Mouse (Mus musculus): ENCODE measurements at regions not wholly inside any gene's neighbourhood (a gene's known extent, or its start where the extent isn't known, plus 50 kb on each side); places are given as distances from the start of the nearest gene placed in this dataset.

DNA sequence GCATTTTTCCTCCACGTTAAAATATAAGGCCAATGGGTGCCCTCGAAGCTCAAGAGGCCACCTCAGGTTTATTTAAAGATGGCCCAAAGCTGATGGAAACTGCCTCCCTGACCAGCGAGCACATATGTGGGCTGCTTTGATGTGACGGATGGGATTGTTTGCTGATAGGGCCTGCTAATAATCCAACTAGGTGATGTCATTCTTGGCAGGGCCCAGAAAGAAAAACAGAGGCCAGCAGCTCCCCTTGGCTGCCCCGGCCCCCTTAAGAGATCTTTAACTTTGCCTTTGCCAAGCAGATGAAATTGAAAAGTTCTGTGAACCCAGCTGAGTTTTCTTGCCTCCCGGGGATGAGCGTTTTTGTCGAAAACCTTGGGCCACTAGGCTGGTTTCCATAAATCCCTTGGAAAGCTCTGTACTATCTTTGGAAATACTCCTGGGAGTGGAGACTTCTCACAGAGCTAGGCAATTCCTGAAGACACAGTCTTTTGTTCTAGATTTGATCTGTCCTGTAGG, 83.8 kb downstream of the Gm10260 start:
- 70% methylated on average over 8 of the region's 8 CpGs for WGBS
- DNase-seq (ENCODE audit: low spot score) = no peak
- no peaks in the 10 kb centered on the region for H3K36me3 ChIP-seq
- H3K27ac ChIP-seq = no peak overlapping the region
- H3K4me1 ChIP-seq (replicated peaks) = peaks cover 14% of the 10 kb centered on the region
- no peak overlapping the region for H3K4me3 ChIP-seq
- H3K9me3 ChIP-seq = no peaks in the 10 kb centered on the region
- H3K27me3 ChIP-seq (ENCODE audit: insufficient read depth, poor library complexity, severe bottlenecking) = peaks cover 8% of the 10 kb centered on the region; the same call in 1 of the 2 replicates

DNA sequence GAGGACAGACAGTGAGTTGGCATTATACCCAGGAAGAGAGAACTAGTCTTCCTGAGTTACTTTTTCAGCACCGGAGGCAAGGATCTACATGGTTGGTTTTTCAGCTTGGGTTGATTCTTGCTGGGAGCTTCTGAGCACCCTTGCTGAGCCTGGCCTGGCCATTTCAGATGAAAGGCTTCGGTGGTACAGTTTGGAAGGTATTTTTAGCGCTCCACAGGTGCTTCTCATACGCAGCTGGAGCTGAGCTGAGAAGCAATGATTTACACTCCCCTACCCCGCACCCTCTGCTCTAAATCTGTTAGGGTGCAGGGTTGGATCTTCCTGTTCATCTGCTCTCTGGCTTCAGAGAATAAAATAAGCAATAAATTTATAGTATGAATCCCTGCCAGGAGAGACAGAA, 87.3 kb downstream of the Gm10260 start:
- Histone ChIP-seq H3K4me3 (no peak overlapping the region), H3K27me3 (ENCODE audit: insufficient read depth, poor library complexity, severe bottlenecking) (peaks cover 5% of the 10 kb centered on the region; the same call in 1 of the 2 replicates), H3K9me3 (no peaks in the 10 kb centered on the region), H3K36me3 (no peaks in the 10 kb centered on the region), H3K4me1 (replicated peaks) (peaks cover 23% of the 10 kb centered on the region), H3K27ac (no peak overlapping the region)
- 91% methylated on average over 5 of the region's 5 CpGs for WGBS
- no peak for DNase-seq (ENCODE audit: low spot score)

DNA sequence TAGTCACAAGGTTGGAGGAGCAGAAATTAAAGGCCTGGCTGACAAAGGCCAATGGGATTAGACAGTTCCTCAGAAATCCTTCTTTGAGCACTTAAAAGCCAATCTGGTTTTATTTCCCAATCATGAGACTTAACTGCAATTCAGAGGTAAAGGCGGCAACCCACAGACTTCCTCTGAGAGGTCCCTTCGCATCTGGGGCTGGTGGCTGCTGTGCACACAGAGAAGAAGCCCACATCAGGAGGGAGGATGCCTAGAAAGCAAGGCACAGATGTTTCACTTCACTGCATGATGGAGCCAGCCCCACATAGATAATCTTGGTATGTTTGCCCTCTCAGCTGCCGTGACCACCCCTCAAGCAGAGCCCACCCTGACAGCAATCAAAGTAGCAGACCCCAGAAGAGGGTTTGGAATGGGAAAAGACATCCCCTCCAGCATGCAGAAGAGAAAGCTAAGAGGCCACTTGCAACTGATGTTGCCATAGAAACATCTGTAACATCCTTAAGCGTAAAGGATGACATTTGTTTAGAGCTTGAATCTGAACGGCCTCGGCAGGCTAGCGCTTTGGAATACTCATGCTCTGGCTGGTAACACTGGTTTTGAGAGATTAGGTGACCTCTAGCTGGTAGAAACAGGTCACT, 88.3 kb downstream of the Gm10260 start:
- 70% methylated on average over 7 of the region's 7 CpGs for WGBS
- Histone ChIP-seq H3K4me3 (no peak overlapping the region), H3K27me3 (ENCODE audit: insufficient read depth, poor library complexity, severe bottlenecking) (peaks cover 5% of the 10 kb centered on the region; the same call in 1 of the 2 replicates), H3K27ac (no peak overlapping the region), H3K4me1 (replicated peaks) (peaks cover 23% of the 10 kb centered on the region), H3K36me3 (no peaks in the 10 kb centered on the region), H3K9me3 (no peaks in the 10 kb centered on the region)
- DNase-seq (ENCODE audit: low spot score) = no peak

DNA sequence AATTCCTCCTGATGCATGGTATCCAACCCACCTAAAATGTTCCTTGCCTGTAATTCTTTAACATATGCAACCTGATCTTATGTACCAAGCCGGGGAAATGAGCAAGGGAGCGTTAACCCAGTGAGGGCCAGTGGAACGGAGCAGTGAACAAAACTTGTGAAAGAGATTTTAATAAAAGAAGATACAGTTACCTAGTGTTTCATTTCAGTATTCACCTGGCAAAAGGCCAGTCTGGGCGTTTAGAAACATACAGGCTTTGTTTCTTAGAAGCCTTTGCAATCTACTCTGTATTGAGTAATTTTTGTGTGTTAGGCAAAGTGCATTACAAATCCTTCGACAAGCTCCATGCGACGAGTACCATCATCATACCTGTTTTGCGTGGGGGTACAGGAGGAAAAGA, 91.1 kb downstream of the Gm10260 start:
- H3K4me3 ChIP-seq = no peak overlapping the region
- WGBS = 86% methylated on average over 8 of the region's 8 CpGs
- H3K27ac ChIP-seq = no peak overlapping the region
- H3K36me3 ChIP-seq = no peaks in the 10 kb centered on the region
- peaks cover 19% of the 10 kb centered on the region for H3K4me1 ChIP-seq (replicated peaks)
- H3K27me3 ChIP-seq (ENCODE audit: insufficient read depth, poor library complexity, severe bottlenecking) = peaks cover 5% of the 10 kb centered on the region; the same call in 1 of the 2 replicates
- no peaks in the 10 kb centered on the region for H3K9me3 ChIP-seq
- no peak for DNase-seq (ENCODE audit: low spot score)

DNA sequence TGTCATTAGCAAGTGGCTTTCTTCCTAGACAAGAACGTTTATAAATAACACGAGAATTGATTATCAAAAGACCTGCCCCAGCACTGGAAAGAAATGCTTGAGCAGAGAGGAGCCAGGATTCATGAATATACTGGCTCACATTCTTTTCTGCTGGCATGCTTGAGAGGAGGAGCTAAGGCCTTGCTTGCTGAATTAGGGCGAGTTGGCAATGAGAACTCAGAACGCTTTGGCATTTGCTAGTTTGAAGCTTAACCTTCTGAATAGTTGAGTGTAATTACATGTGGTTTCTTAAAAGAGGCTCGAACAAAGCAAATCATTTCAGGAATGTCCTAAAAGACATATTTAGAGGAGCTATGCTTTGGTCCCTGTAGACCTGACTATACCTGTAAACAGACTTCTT, 91.5 kb downstream of the Gm10260 start:
- no peaks in the 10 kb centered on the region for H3K36me3 ChIP-seq
- H3K4me1 ChIP-seq (replicated peaks) = peaks cover 19% of the 10 kb centered on the region
- no peak overlapping the region for H3K4me3 ChIP-seq
- no peaks in the 10 kb centered on the region for H3K9me3 ChIP-seq
- peaks cover 4% of the 10 kb centered on the region; the same call in 1 of the 2 replicates for H3K27me3 ChIP-seq (ENCODE audit: insufficient read depth, poor library complexity, severe bottlenecking)
- 70% methylated on average over 5 of the region's 5 CpGs for whole genome bisulfite sequencing
- no peak for DNase-seq (ENCODE audit: low spot score)
- no peak overlapping the region for H3K27ac ChIP-seq

DNA sequence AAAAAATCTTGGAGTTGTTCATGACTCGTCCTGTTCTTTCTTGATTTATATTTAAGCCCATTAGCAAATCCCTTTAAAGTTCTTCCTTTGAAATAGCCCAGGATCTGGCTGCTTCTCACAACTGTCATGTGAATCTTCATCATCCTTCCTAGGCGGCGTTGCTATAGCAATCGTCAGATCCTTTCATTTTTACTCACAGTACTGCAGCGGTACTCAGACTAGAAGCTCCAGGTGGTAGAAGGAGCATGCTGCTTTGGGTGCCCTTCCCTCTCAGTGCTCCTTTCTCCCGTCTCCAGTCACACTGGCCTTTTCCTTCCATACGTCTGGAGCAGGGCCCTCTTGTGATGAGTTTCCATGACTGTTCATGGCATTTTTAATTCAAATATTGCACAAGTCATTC, 93.1 kb downstream of the Gm10260 start:
- Histone ChIP-seq H3K27ac (no peak overlapping the region), H3K4me1 (replicated peaks) (peaks cover 23% of the 10 kb centered on the region)
- WGBS = 88% methylated on average over 7 of the region's 7 CpGs

DNA sequence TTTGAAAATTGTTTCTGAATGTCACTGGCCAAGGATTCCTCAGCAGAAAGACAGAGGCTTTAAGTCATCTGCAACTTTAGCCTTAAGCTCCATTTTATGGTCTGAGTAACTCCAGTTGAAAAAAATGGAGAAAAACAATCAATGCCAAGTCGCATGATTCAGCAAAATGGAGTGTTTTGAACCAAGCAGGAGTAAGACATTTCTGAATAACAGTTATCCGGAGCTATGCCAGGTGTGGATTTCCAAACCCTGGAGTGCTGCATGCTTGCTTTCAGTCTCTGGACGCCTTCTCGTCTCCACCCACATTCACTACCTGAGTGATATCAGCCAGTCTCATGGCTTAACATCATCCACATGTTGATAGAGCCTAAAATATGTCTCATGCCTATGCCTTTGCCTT, 93.7 kb downstream of the Gm10260 start:
- no peak for DNase-seq (ENCODE audit: low spot score)
- Histone ChIP-seq H3K27me3 (ENCODE audit: insufficient read depth, poor library complexity, severe bottlenecking) (no peaks in the 10 kb centered on the region), H3K27ac (no peak overlapping the region), H3K4me1 (replicated peaks) (peaks cover 17% of the 10 kb centered on the region), H3K9me3 (no peaks in the 10 kb centered on the region), H3K36me3 (no peaks in the 10 kb centered on the region), H3K4me3 (no peak overlapping the region)
- 91% methylated on average over 4 of the region's 4 CpGs for WGBS

More for the DNA sequence above, 93.1 kb downstream of the Gm10260 start:
- Histone ChIP-seq H3K9me3 (no peaks in the 10 kb centered on the region), H3K4me3 (no peak overlapping the region), H3K36me3 (no peaks in the 10 kb centered on the region), H3K27me3 (ENCODE audit: insufficient read depth, poor library complexity, severe bottlenecking) (no peaks in the 10 kb centered on the region)
- no peak for DNase-seq (ENCODE audit: low spot score)

DNA sequence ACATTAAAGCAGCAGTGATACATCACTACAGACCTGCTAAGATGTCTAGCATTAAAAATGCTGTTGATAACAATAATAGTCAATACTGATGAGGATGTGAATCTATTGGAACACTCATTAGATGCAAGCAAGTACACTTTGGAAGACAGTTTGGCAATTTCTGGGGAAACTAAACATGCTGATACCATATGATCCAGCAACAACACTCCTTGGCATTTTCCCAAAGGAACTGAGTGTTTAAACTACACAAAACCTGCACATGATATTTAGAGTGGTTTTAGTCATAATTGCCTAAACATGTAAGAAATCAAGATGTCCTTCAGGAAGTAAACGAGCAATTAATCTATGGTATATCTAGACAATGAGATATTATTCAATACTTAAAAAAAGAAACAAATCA, 95.2 kb downstream of the Gm10260 start:
- 90% methylated on average over 1 of the region's 1 CpGs for WGBS
- no peaks in the 10 kb centered on the region for H3K27me3 ChIP-seq (ENCODE audit: insufficient read depth, poor library complexity, severe bottlenecking)
- no peaks in the 10 kb centered on the region for H3K36me3 ChIP-seq
- H3K4me3 ChIP-seq = no peak overlapping the region
- no peak for DNase-seq (ENCODE audit: low spot score)
- H3K4me1 ChIP-seq (replicated peaks) = peaks cover 20% of the 10 kb centered on the region
- H3K27ac ChIP-seq = no peak overlapping the region
- no peaks in the 10 kb centered on the region for H3K9me3 ChIP-seq

DNA sequence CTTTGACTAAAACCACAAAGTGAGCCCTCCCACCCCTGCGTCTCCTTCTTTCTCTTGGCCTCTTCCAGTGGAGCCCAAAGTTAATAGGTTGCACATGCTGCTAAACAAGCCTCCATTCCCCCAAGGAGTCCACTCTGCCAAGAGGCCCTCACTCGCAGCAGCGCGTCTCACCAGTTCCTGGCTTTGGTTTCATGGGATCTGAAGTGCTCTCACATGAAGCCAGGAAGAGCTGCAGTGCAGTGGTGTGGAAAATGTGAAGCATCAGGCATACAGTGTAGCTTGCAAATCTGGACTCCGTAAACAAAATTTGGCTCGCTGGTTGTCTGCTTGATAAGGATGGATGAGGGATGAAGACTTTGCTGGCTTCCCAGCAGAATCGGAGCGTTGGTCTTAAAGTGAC, 97.7 kb downstream of the Gm10260 start:
- no peak overlapping the region for H3K4me3 ChIP-seq
- H3K36me3 ChIP-seq = no peaks in the 10 kb centered on the region
- 73% methylated on average over 8 of the region's 8 CpGs for WGBS
- peaks cover 14% of the 10 kb centered on the region for H3K4me1 ChIP-seq (replicated peaks)
- H3K27me3 ChIP-seq (ENCODE audit: insufficient read depth, poor library complexity, severe bottlenecking) = no peaks in the 10 kb centered on the region
- H3K27ac ChIP-seq = no peak overlapping the region
- DNase-seq (ENCODE audit: low spot score) = no peak
- no peaks in the 10 kb centered on the region for H3K9me3 ChIP-seq

DNA sequence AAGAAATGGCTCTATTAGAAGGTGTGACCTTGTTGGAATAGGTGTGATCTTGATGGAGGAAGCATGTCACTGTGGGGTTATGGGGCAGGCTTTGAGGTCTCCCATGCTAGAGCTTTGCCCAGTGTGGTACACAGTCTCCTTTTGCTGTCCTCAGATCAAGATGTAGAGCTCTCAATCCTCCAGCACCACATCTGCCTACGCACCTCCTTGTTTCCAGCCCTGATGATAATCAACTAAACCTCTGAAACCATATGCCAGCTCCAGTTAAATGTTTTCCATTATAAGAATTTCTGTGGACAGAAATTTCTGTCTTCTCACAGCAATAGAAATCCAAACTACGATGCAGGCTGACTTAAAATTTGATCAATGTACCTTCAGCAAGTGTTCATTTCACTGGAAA, 103.8 kb downstream of the Gm10260 start:
- Histone ChIP-seq H3K36me3 (no peaks in the 10 kb centered on the region), H3K4me1 (replicated peaks) (peaks cover 8% of the 10 kb centered on the region; the same call in 1 of the 2 replicates), H3K4me3 (no peak overlapping the region), H3K9me3 (no peaks in the 10 kb centered on the region), H3K27ac (no peak overlapping the region), H3K27me3 (ENCODE audit: insufficient read depth, poor library complexity, severe bottlenecking) (no peaks in the 10 kb centered on the region)
- DNase-seq (ENCODE audit: low spot score) = no peak
- 97% methylated on average over 2 of the region's 2 CpGs for WGBS

DNA sequence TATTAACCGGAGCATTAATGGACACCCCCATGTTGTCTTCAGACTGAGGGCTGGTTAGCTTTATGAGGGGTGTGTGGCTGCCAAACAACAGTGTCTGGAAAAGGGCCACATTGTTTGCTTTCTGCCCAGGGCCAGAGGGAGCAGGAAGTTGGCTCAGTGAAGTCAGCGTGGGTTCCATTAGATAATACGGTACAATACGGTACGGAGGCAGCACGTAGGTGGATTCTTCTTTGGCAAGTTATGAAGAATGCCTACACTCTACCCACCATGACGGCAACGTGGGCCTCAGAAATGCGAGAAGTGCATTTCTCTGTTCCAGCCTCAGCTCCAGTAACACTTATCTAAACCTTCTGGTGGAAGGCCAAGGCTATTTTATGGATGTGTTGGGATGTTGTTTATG, 108.2 kb downstream of the Gm10260 start:
- DNase-seq (ENCODE audit: low spot score) = no peak
- Histone ChIP-seq H3K4me1 (replicated peaks) (0 out of 2 replicates have a peak, but pooled peaks cover 3% of the 10 kb centered on the region), H3K9me3 (no peaks in the 10 kb centered on the region), H3K27me3 (ENCODE audit: insufficient read depth, poor library complexity, severe bottlenecking) (no peaks in the 10 kb centered on the region), H3K4me3 (no peak overlapping the region), H3K27ac (no peak overlapping the region), H3K36me3 (no peaks in the 10 kb centered on the region)
- WGBS = 92% methylated on average over 9 of the region's 9 CpGs

DNA sequence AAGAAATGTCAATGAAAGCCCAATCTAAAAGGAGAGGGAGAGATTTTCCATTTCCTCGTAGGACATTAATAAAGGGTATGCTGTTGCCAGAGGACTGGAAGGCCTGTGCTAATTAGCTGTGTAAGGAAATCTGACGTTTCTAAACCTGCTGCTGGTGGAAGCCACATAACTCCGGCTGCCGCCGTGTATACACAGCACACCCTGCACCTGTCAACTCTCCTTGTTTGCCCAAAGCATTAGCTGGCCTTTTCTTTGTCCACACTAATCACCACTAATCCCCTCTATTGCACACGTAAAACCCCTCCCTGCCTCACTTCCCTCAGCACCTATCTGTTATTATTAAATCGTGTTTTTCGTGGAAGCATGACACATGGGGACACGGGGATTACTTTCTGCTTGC, 108.7 kb downstream of the Gm10260 start:
- 0 out of 2 replicates have a peak, but pooled peaks cover 3% of the 10 kb centered on the region for H3K4me1 ChIP-seq (replicated peaks)
- DNase-seq (ENCODE audit: low spot score) = no peak
- H3K9me3 ChIP-seq = no peaks in the 10 kb centered on the region
- H3K27me3 ChIP-seq (ENCODE audit: insufficient read depth, poor library complexity, severe bottlenecking) = no peaks in the 10 kb centered on the region
- H3K4me3 ChIP-seq = no peak overlapping the region
- 88% methylated on average over 9 of the region's 9 CpGs for WGBS
- H3K27ac ChIP-seq = no peak overlapping the region
- H3K36me3 ChIP-seq = no peaks in the 10 kb centered on the region

DNA sequence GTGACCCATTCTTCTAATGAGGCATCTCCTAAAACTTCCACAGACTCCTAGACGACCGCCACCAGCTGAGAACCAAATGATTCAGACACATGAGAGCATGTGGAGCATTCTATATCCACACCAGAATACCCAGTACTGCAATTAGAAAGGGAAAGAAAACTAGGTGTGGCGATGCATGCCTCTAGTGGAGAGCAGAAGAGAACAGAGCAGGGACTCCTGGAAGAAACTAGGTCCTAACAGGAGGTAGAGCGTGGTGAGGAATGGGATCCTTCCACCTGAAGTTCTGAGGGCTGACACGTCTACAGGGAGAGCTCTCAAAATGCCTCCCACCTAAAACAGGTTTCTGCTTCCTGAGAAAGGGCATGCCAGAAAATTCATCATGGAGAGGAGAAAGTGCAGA, 109.3 kb downstream of the Gm10260 start:
- Histone ChIP-seq H3K4me3 (no peak overlapping the region), H3K27ac (no peak overlapping the region), H3K4me1 (replicated peaks) (0 out of 2 replicates have a peak, but pooled peaks cover 3% of the 10 kb centered on the region), H3K27me3 (ENCODE audit: insufficient read depth, poor library complexity, severe bottlenecking) (no peaks in the 10 kb centered on the region), H3K36me3 (no peaks in the 10 kb centered on the region), H3K9me3 (no peaks in the 10 kb centered on the region)
- 92% methylated on average over 5 of the region's 5 CpGs for WGBS
- no peak for DNase-seq (ENCODE audit: low spot score)
